8 mouse cellular contexts compared by ENCODE assay signal in the genomic region with DNA sequence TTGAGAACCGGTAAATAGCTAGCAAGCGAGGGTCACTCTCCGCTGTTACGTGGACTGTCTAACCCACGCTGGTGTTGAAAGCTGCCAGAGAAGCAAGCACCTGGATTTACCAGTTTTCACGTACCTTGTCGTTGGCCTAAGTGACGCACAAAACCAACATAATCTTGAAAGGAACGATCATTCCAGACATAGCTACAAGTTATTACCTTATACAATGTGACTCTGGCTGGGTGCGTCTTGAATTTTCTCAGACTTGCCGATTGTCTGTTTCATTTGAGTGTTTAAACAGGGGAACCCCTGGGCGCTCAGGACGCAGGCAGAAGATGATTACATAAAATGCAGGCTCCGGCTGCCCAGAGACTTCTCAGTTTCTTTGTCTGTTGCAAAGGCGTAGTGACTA. TPM values are rescaled to one million over a fixed set of nuclear protein-coding genes. Genes with fewer than 3 reads are reported as not detected.
A peak's percentile ranks its signal among the peaks of the same experiment; 100 is the strongest.
DNase-seq lines count a peak whose midpoint lies in the region; ATAC-seq lines count a peak whose summit lies in the region.

No protein-coding gene starts in this region.

- peak overlapping the region; percentile 73 for H3K4me3 ChIP-seq in heart, embryonic 10.5 days
- H3K4me3 ChIP-seq in forebrain, embryonic 12.5 days (replicated peaks) = peak overlapping the region; percentile 73
- H3K4me3 ChIP-seq in limb, embryonic 10.5 days = peak overlapping the region; percentile 82
- H3K4me3 ChIP-seq in midbrain, embryonic 15.5 days = peak overlapping the region; percentile 98

- DNase-seq in heart, embryonic 10.5 days (ENCODE audit: low spot score) = peak; percentile 61
- no peak for DNase-seq in heart, adult 9 months (ENCODE audit: low spot score in 2 of 2)
- peak; percentile 26 for DNase-seq in MEL-GATA-1-ER (ENCODE audit: extremely low read depth, low read depth)
- DNase-seq in limb, embryonic 10.5 days (ENCODE audit: low spot score) = no peak
- DNase-seq in spleen, adult 18-20 months = no peak
- DNase-seq in T-cell, adult 2 months (ENCODE audit: low spot score) = no peak

- no peaks in the 10 kb centered on the region for H3K9me3 ChIP-seq in heart, embryonic 10.5 days
- H3K9me3 ChIP-seq in forebrain, embryonic 12.5 days = no peaks in the 10 kb centered on the region
- H3K9me3 ChIP-seq in limb, embryonic 10.5 days (replicated peaks) = no peaks in the 10 kb centered on the region
- H3K9me3 ChIP-seq in midbrain, embryonic 15.5 days = no peaks in the 10 kb centered on the region

- no peak for ATAC-seq in forebrain, embryonic 12.5 days (ENCODE audit: low FRiP score)
- no peak for ATAC-seq in midbrain, embryonic 15.5 days (replicated peaks)

- H3K9ac ChIP-seq in forebrain, embryonic 12.5 days = peak overlapping the region; percentile 76
- peak overlapping the region; percentile 67 for H3K9ac ChIP-seq in midbrain, embryonic 15.5 days

- peak overlapping the region; percentile 85; the same call in 1 of the 2 replicates for H3K27ac ChIP-seq in heart, embryonic 10.5 days
- H3K27ac ChIP-seq in forebrain, embryonic 12.5 days = no peak overlapping the region
- no peak overlapping the region; the same call in 1 of the 2 replicates for H3K27ac ChIP-seq in limb, embryonic 10.5 days
- H3K27ac ChIP-seq in midbrain, embryonic 15.5 days = peak overlapping the region; percentile 79; the same call in 1 of the 2 replicates

- no peaks in the 10 kb centered on the region for H3K27me3 ChIP-seq in heart, embryonic 10.5 days (ENCODE audit: insufficient read depth, poor library complexity, severe bottlenecking)
- H3K27me3 ChIP-seq in forebrain, embryonic 12.5 days = no peaks in the 10 kb centered on the region
- no peaks in the 10 kb centered on the region for H3K27me3 ChIP-seq in limb, embryonic 10.5 days (ENCODE audit: low read depth, poor library complexity, severe bottlenecking)
- no peaks in the 10 kb centered on the region for H3K27me3 ChIP-seq in midbrain, embryonic 15.5 days (replicated peaks)

- H3K36me3 ChIP-seq in heart, embryonic 10.5 days = no peaks in the 10 kb centered on the region; the same call in 1 of the 2 replicates
- H3K36me3 ChIP-seq in forebrain, embryonic 12.5 days (replicated peaks) = no peaks in the 10 kb centered on the region
- H3K36me3 ChIP-seq in limb, embryonic 10.5 days = 0 out of 2 replicates have a peak, but pooled peaks cover 10% of the 10 kb centered on the region
- H3K36me3 ChIP-seq in midbrain, embryonic 15.5 days (replicated peaks) = no peaks in the 10 kb centered on the region

- whole genome bisulfite sequencing in heart, embryonic 10.5 days = 11% methylated on average over 15 of the region's 15 CpGs
- 10% methylated on average over 15 of the region's 15 CpGs for WGBS in forebrain, embryonic 12.5 days
- WGBS in limb, embryonic 10.5 days = 18% methylated on average over 15 of the region's 15 CpGs
- 7% methylated on average over 15 of the region's 15 CpGs for WGBS in midbrain, embryonic 15.5 days

- H3K4me1 ChIP-seq in heart, embryonic 10.5 days = peaks cover 22% of the 10 kb centered on the region
- peaks cover 35% of the 10 kb centered on the region for H3K4me1 ChIP-seq in forebrain, embryonic 12.5 days
- H3K4me1 ChIP-seq in limb, embryonic 10.5 days = peaks cover 17% of the 10 kb centered on the region
- peaks cover 40% of the 10 kb centered on the region for H3K4me1 ChIP-seq in midbrain, embryonic 15.5 days

- H3K4me2 ChIP-seq in forebrain, embryonic 12.5 days = peak overlapping the region; percentile 78
- H3K4me2 ChIP-seq in midbrain, embryonic 15.5 days = peak overlapping the region; percentile 75

RNA-seq across cellular contexts. Expression of a gene that starts 0.8 kb away (rescaled TPM):
- polyA plus RNA-seq in heart, embryonic 10.5 days (2016; fragmentation: Nextera tagmentation; extraction: Ambion mirVana) = 13.6 and 14.0 TPM in 2 replicates
- polyA plus RNA-seq in forebrain, embryonic 12.5 days (2016; fragmentation: Nextera tagmentation; extraction: Ambion mirVana) = 15.0 and 15.9 TPM in 2 replicates
- polyA plus RNA-seq in limb, embryonic 10.5 days (2016; fragmentation: Nextera tagmentation; extraction: Ambion mirVana) = 13.6 and 15.4 TPM in 2 replicates
- 14.7 and 21.6 TPM in 2 replicates for polyA plus RNA-seq in midbrain, embryonic 15.5 days (2015; fragmentation: Nextera tagmentation; extraction: Ambion mirVana)

RNA-seq across cellular contexts. Expression of a gene that starts 1.0 kb away (rescaled TPM):
- 96.4 and 110 TPM in 2 replicates for polyA plus RNA-seq in heart, embryonic 10.5 days (2016; fragmentation: Nextera tagmentation; extraction: Ambion mirVana)
- 205 and 206 TPM in 2 replicates for polyA plus RNA-seq in forebrain, embryonic 12.5 days (2016; fragmentation: Nextera tagmentation; extraction: Ambion mirVana)
- polyA plus RNA-seq in limb, embryonic 10.5 days (2016; fragmentation: Nextera tagmentation; extraction: Ambion mirVana) = 147 and 161 TPM in 2 replicates
- polyA plus RNA-seq in midbrain, embryonic 15.5 days (2015; fragmentation: Nextera tagmentation; extraction: Ambion mirVana) = 85.8 and 86.7 TPM in 2 replicates

RNA-seq across cellular contexts. Expression of a gene that starts 25.2 kb away (rescaled TPM):
- 52.1 and 57.9 TPM in 2 replicates for polyA plus RNA-seq in heart, embryonic 10.5 days (2016; fragmentation: Nextera tagmentation; extraction: Ambion mirVana)
- polyA plus RNA-seq in forebrain, embryonic 12.5 days (2016; fragmentation: Nextera tagmentation; extraction: Ambion mirVana) = 66.3 and 68.5 TPM in 2 replicates
- 35.9 and 39.1 TPM in 2 replicates for polyA plus RNA-seq in limb, embryonic 10.5 days (2016; fragmentation: Nextera tagmentation; extraction: Ambion mirVana)
- 74.9 and 79.0 TPM in 2 replicates for polyA plus RNA-seq in midbrain, embryonic 15.5 days (2015; fragmentation: Nextera tagmentation; extraction: Ambion mirVana)

Comparison
In these comparisons a context has a peak if more than half of its experiments do, and no peak if none do; other contexts are left out.
1. DNase-seq: peak in heart, embryonic 10.5 days (single experiment) and MEL-GATA-1-ER (single experiment); none in heart, adult 9 months (0 of 2), limb, embryonic 10.5 days (single experiment), spleen, adult 18-20 months (0 of 2) and T-cell, adult 2 months (single experiment).
2. H3K27ac ChIP-seq: peak in heart, embryonic 10.5 days (single experiment) and midbrain, embryonic 15.5 days (single experiment); none in forebrain, embryonic 12.5 days (single experiment) and limb, embryonic 10.5 days (single experiment).
3. Peak in every context shown above with its lines, with median percentiles within 50 percentile points of each other: H3K4me3 ChIP-seq.